Mouse (Mus musculus): ENCODE measurements at regions not wholly inside any gene's neighbourhood (a gene's known extent, or its start where the extent isn't known, plus 50 kb on each side); places are given as distances from the start of the nearest gene placed in this dataset.

- Histone ChIP-seq H3K27me3 (ENCODE audit: control insufficient read depth, insufficient read depth, low read length) (no peaks in the 10 kb centered on the region), H3K9ac (ENCODE audit: low read length) (no peak overlapping the region), H3K9me3 (ENCODE audit: control insufficient read depth, low read length) (no peaks in the 10 kb centered on the region), H3K4me2 (ENCODE audit: low read depth) (no peak overlapping the region), H3K27ac (ENCODE audit: low read depth, low read length) (no peak overlapping the region), H3K36me3 (ENCODE audit: control insufficient read depth, insufficient read depth, low read length) (no peaks in the 10 kb centered on the region), H3K4me3 (ENCODE audit: low read depth, low read length) (no peak overlapping the region), H3K4me1 (ENCODE audit: control insufficient read depth, insufficient read depth, low read length) (peaks cover 3% of the 10 kb centered on the region; the same call in 1 of the 2 replicates)
- ATAC-seq (ENCODE audit: insufficient read depth, low FRiP score, low TSS enrichment), result no peak
- DNase-seq (ENCODE audit: low spot score), result no peak
- 83% methylated on average over 21 of the region's 21 CpGs for WGBS
These were observed 123.1 kb upstream of the Mpdz start for GRCm38 (mm10) chr4:81565422-81566395.

- H3K4me3 ChIP-seq (ENCODE audit: low read depth, low read length), result no peak overlapping the region
- no peak overlapping the region for H3K4me2 ChIP-seq (ENCODE audit: low read depth)
- no peak overlapping the region for H3K27ac ChIP-seq (ENCODE audit: low read depth, low read length)
- 10% methylated on average over 6 of the region's 6 CpGs for WGBS
- no peaks in the 10 kb centered on the region for H3K9me3 ChIP-seq (ENCODE audit: control insufficient read depth, low read length)
- no peak overlapping the region for H3K9ac ChIP-seq (ENCODE audit: low read length)
- DNase-seq (ENCODE audit: low spot score), result no peak
- peaks cover 3% of the 10 kb centered on the region; the same call in 1 of the 2 replicates for H3K4me1 ChIP-seq (ENCODE audit: control insufficient read depth, insufficient read depth, low read length)
- H3K36me3 ChIP-seq (ENCODE audit: control insufficient read depth, insufficient read depth, low read length), result no peaks in the 10 kb centered on the region
- H3K27me3 ChIP-seq (ENCODE audit: control insufficient read depth, insufficient read depth, low read length), result no peaks in the 10 kb centered on the region
- ATAC-seq (ENCODE audit: insufficient read depth, low FRiP score, low TSS enrichment), result no peak
These were observed 121.8 kb upstream of the Mpdz start for GRCm38 (mm10) chr4:81564446-81564845.

GRCm38 (mm10) chr4:81563574-81563973 lies 121.0 kb upstream of the Mpdz start:
- no peak for DNase-seq (ENCODE audit: low spot score)
- WGBS, result 47% methylated on average over 10 of the region's 10 CpGs
- Histone ChIP-seq H3K4me3 (ENCODE audit: low read depth, low read length) (no peak overlapping the region), H3K9ac (ENCODE audit: low read length) (no peak overlapping the region), H3K27me3 (ENCODE audit: control insufficient read depth, insufficient read depth, low read length) (no peaks in the 10 kb centered on the region), H3K9me3 (ENCODE audit: control insufficient read depth, low read length) (no peaks in the 10 kb centered on the region), H3K36me3 (ENCODE audit: control insufficient read depth, insufficient read depth, low read length) (no peaks in the 10 kb centered on the region), H3K4me2 (ENCODE audit: low read depth) (no peak overlapping the region), H3K4me1 (ENCODE audit: control insufficient read depth, insufficient read depth, low read length) (peaks cover 3% of the 10 kb centered on the region; the same call in 1 of the 2 replicates), H3K27ac (ENCODE audit: low read depth, low read length) (no peak overlapping the region)
- ATAC-seq (ENCODE audit: insufficient read depth, low FRiP score, low TSS enrichment), result no peak

GRCm38 (mm10) chr4:81561453-81561852 lies 118.8 kb upstream of the Mpdz start:
- H3K36me3 ChIP-seq (ENCODE audit: control insufficient read depth, insufficient read depth, low read length), result no peaks in the 10 kb centered on the region
- 35% methylated on average over 4 of the region's 4 CpGs for WGBS
- no peaks in the 10 kb centered on the region for H3K27me3 ChIP-seq (ENCODE audit: control insufficient read depth, insufficient read depth, low read length)
- DNase-seq (ENCODE audit: low spot score) (no peak), ATAC-seq (ENCODE audit: insufficient read depth, low FRiP score, low TSS enrichment) (no peak)
- H3K4me2 ChIP-seq (ENCODE audit: low read depth), result no peak overlapping the region
- no peaks in the 10 kb centered on the region for H3K4me1 ChIP-seq (ENCODE audit: control insufficient read depth, insufficient read depth, low read length)
- H3K9ac ChIP-seq (ENCODE audit: low read length), result no peak overlapping the region
- no peak overlapping the region for H3K4me3 ChIP-seq (ENCODE audit: low read depth, low read length)
- H3K9me3 ChIP-seq (ENCODE audit: control insufficient read depth, low read length), result no peaks in the 10 kb centered on the region
- no peak overlapping the region for H3K27ac ChIP-seq (ENCODE audit: low read depth, low read length)

GRCm38 (mm10) chr4:81550816-81551215 lies 108.2 kb upstream of the Mpdz start:
- DNase-seq (ENCODE audit: low spot score), result no peak
- Histone ChIP-seq H3K4me1 (ENCODE audit: control insufficient read depth, insufficient read depth, low read length) (no peaks in the 10 kb centered on the region), H3K36me3 (ENCODE audit: control insufficient read depth, insufficient read depth, low read length) (no peaks in the 10 kb centered on the region), H3K4me2 (ENCODE audit: low read depth) (no peak overlapping the region), H3K4me3 (ENCODE audit: low read depth, low read length) (no peak overlapping the region), H3K27me3 (ENCODE audit: control insufficient read depth, insufficient read depth, low read length) (no peaks in the 10 kb centered on the region), H3K9ac (ENCODE audit: low read length) (no peak overlapping the region), H3K9me3 (ENCODE audit: control insufficient read depth, low read length) (no peaks in the 10 kb centered on the region), H3K27ac (ENCODE audit: low read depth, low read length) (no peak overlapping the region)
- 86% methylated on average over 4 of the region's 4 CpGs for WGBS
- ATAC-seq (ENCODE audit: insufficient read depth, low FRiP score, low TSS enrichment), result no peak

GRCm38 (mm10) chr4:81550256-81550655 lies 107.6 kb upstream of the Mpdz start:
- no peaks in the 10 kb centered on the region for H3K27me3 ChIP-seq (ENCODE audit: control insufficient read depth, insufficient read depth, low read length)
- H3K4me3 ChIP-seq (ENCODE audit: low read depth, low read length), result no peak overlapping the region
- DNase-seq (ENCODE audit: low spot score), result no peak
- H3K9ac ChIP-seq (ENCODE audit: low read length), result no peak overlapping the region
- H3K27ac ChIP-seq (ENCODE audit: low read depth, low read length), result no peak overlapping the region
- no peak overlapping the region for H3K4me2 ChIP-seq (ENCODE audit: low read depth)
- no peaks in the 10 kb centered on the region for H3K4me1 ChIP-seq (ENCODE audit: control insufficient read depth, insufficient read depth, low read length)
- H3K36me3 ChIP-seq (ENCODE audit: control insufficient read depth, insufficient read depth, low read length), result no peaks in the 10 kb centered on the region
- 93% methylated on average over 4 of the region's 4 CpGs for WGBS
- H3K9me3 ChIP-seq (ENCODE audit: control insufficient read depth, low read length), result no peaks in the 10 kb centered on the region
- no peak for ATAC-seq (ENCODE audit: insufficient read depth, low FRiP score, low TSS enrichment)

- no peak for ATAC-seq (ENCODE audit: insufficient read depth, low FRiP score, low TSS enrichment)
- no peak for DNase-seq (ENCODE audit: low spot score)
- no peak overlapping the region for H3K4me3 ChIP-seq (ENCODE audit: low read depth, low read length)
These were observed 97.9 kb upstream of the Mpdz start for GRCm38 (mm10) chr4:81540496-81540895.

GRCm38 (mm10) chr4:81539551-81539950 lies 96.9 kb upstream of the Mpdz start:
- H3K9me3 ChIP-seq (ENCODE audit: control insufficient read depth, low read length), result no peaks in the 10 kb centered on the region
- no peak overlapping the region for H3K4me2 ChIP-seq (ENCODE audit: low read depth)
- no peak overlapping the region for H3K27ac ChIP-seq (ENCODE audit: low read depth, low read length)
- no peak overlapping the region for H3K9ac ChIP-seq (ENCODE audit: low read length)
- no peak for DNase-seq (ENCODE audit: low spot score)
- H3K27me3 ChIP-seq (ENCODE audit: control insufficient read depth, insufficient read depth, low read length), result no peaks in the 10 kb centered on the region
- no peaks in the 10 kb centered on the region for H3K36me3 ChIP-seq (ENCODE audit: control insufficient read depth, insufficient read depth, low read length)
- ATAC-seq (ENCODE audit: insufficient read depth, low FRiP score, low TSS enrichment), result no peak
- H3K4me3 ChIP-seq (ENCODE audit: low read depth, low read length), result no peak overlapping the region
- no peaks in the 10 kb centered on the region for H3K4me1 ChIP-seq (ENCODE audit: control insufficient read depth, insufficient read depth, low read length)
- 79% methylated on average over 3 of the region's 3 CpGs for WGBS

More at GRCm38 (mm10) chr4:81540496-81540895, 97.9 kb upstream of the Mpdz start:
- H3K9ac ChIP-seq (ENCODE audit: low read length), result no peak overlapping the region
- no peaks in the 10 kb centered on the region for H3K9me3 ChIP-seq (ENCODE audit: control insufficient read depth, low read length)
- no peaks in the 10 kb centered on the region for H3K36me3 ChIP-seq (ENCODE audit: control insufficient read depth, insufficient read depth, low read length)
- no peaks in the 10 kb centered on the region for H3K4me1 ChIP-seq (ENCODE audit: control insufficient read depth, insufficient read depth, low read length)
- H3K27ac ChIP-seq (ENCODE audit: low read depth, low read length), result no peak overlapping the region
- H3K4me2 ChIP-seq (ENCODE audit: low read depth), result no peak overlapping the region
- no peaks in the 10 kb centered on the region for H3K27me3 ChIP-seq (ENCODE audit: control insufficient read depth, insufficient read depth, low read length)

- DNase-seq (ENCODE audit: low spot score) (no peak), ATAC-seq (ENCODE audit: insufficient read depth, low FRiP score, low TSS enrichment) (no peak)
- H3K4me1 ChIP-seq (ENCODE audit: control insufficient read depth, insufficient read depth, low read length), result no peaks in the 10 kb centered on the region
These were observed 94.2 kb upstream of the Mpdz start for GRCm38 (mm10) chr4:81536795-81537194.

More at GRCm38 (mm10) chr4:81536795-81537194, 94.2 kb upstream of the Mpdz start:
- Histone ChIP-seq H3K27me3 (ENCODE audit: control insufficient read depth, insufficient read depth, low read length) (no peaks in the 10 kb centered on the region), H3K4me3 (ENCODE audit: low read depth, low read length) (no peak overlapping the region), H3K4me2 (ENCODE audit: low read depth) (no peak overlapping the region), H3K9ac (ENCODE audit: low read length) (no peak overlapping the region), H3K9me3 (ENCODE audit: control insufficient read depth, low read length) (no peaks in the 10 kb centered on the region), H3K36me3 (ENCODE audit: control insufficient read depth, insufficient read depth, low read length) (no peaks in the 10 kb centered on the region), H3K27ac (ENCODE audit: low read depth, low read length) (no peak overlapping the region)

Data from neural tube, embryonic 11.5 days (tissue).